Mouse (Mus musculus) forebrain, embryonic 14.5 days (tissue): ENCODE results near the gene Tmsb15l. TPM values are rescaled to one million over a fixed set of nuclear protein-coding genes. Genes with fewer than 3 reads are reported as not detected.

Experiments used
- ATAC-seq: fragments of 200-750 bp; cut with Nextera tagmentation; 2 replicates; pipeline ENCODE4 v1.8.0; 2017; ENCODE audit warnings: mild to moderate bottlenecking, moderate library complexity
- DNase-seq: peaks from one replicate; pipeline ENCODE4 v3.0.0-alpha.2; 2015; ENCODE audit warnings: low spot score
- H3K27ac ChIP-seq: fragments of 300-500 bp; sonication (generic); 2 replicates; pipeline ENCODE4 v1.5.1; 2014; ENCODE audit warnings: low read depth, mild to moderate bottlenecking, control low read depth, low read length, moderate library complexity
- H3K27me3 ChIP-seq: fragments of 300-500 bp; sonication (generic); replicated peaks from 2 replicates; pipeline ENCODE4 v1.6.1; 2014; ENCODE audit warnings: low read length, control low read depth, mixed read lengths; ENCODE audit not compliant: control insufficient read depth, insufficient read depth
- H3K36me3 ChIP-seq: fragments of 300-500 bp; sonication (generic); 2 replicates; pipeline ENCODE4 v1.6.1; 2014; ENCODE audit warnings: low read length, control low read depth; ENCODE audit not compliant: control insufficient read depth, insufficient read depth
- H3K4me1 ChIP-seq: fragments of 300-500 bp; sonication (generic); 2 replicates; pipeline ENCODE4 v1.6.1; 2014; ENCODE audit warnings: antibody characterized with exemption, low read length, control low read depth; ENCODE audit not compliant: control insufficient read depth, insufficient read depth
- H3K4me2 ChIP-seq: fragments of 300-500 bp; sonication (generic); 2 replicates; pipeline ENCODE4 v1.6.1; 2014; ENCODE audit warnings: mild to moderate bottlenecking, control low read depth, low read length
- H3K4me3 ChIP-seq: fragments of 300-500 bp; sonication (generic); 2 replicates; pipeline ENCODE4 v1.5.1; 2014; ENCODE audit warnings: low read depth, low read length, control low read depth
- H3K9ac ChIP-seq: fragments of 300-500 bp; sonication (generic); 2 replicates; pipeline ENCODE4 v1.6.1; 2014; ENCODE audit warnings: mild to moderate bottlenecking, low read length, control low read depth, moderate library complexity
- H3K9me3 ChIP-seq: fragments of 300-500 bp; sonication (generic); replicated peaks from 2 replicates; pipeline ENCODE4 v1.6.1; 2016; ENCODE audit warnings: low read length, control low read depth, mixed read lengths; ENCODE audit not compliant: control insufficient read depth
- whole genome bisulfite sequencing: fragments of 180-500 bp; shearing (Covaris S2); extraction: QIAGEN DNeasy Blood & Tissue Kit; methylation state at CpG from one replicate; pipeline ENCODE4 v1.1.7; 2014; 5-methylcytosine and 5-hydroxymethylcytosine counted together
- polyA plus RNA-seq: library from polyadenylated mRNA; unstranded; fragments of >200 nt; fragmentation: Nextera tagmentation; extraction: Ambion mirVana; gene quantifications from 2 replicates; pipeline ENCODE4 v1.2.1, GENCODE M21; 2014

Gene Tmsb15l
- polyA plus RNA-seq = 10.8 and 11.9 TPM in 2 replicates

GRCm38 (mm10) chrX:136976424-136977084 lies at the start of gene Tmsb15l, which contains the start of gene Tmsb15b1:
Gene Tmsb15l (minus strand): TSS chrX:136976869.
Gene Tmsb15b1 (minus strand): TSS chrX:136976874.
- Histone ChIP-seq H3K4me3 (peak within 1 kb of the TSS; percentile 35), H3K4me1 (no peaks in the 10 kb centered on the region), H3K9me3 (no peaks in the 10 kb centered on the region), H3K9ac (peak within 1 kb of the TSS; percentile 47; the same call in 1 of the 2 replicates), H3K36me3 (no peaks in the 10 kb centered on the region), H3K27ac (no peak within 1 kb of the TSS), H3K4me2 (peak within 1 kb of the TSS; percentile 48), H3K27me3 (no peaks in the 10 kb centered on the region)
- ATAC-seq (peak; percentile 100), DNase-seq (peak; percentile 89)
- 44% methylated on average over 15 of the region's 15 CpGs for WGBS

- H3K4me2 ChIP-seq = no peak overlapping the region
- ATAC-seq (peak; percentile 55; the same call in 1 of the 2 replicates), DNase-seq (peak; percentile 79)
- H3K27ac ChIP-seq = no peak overlapping the region
- 24% methylated on average over 1 of the region's 1 CpGs for WGBS
- no peak overlapping the region for H3K4me3 ChIP-seq
- H3K27me3 ChIP-seq = no peaks in the 10 kb centered on the region
- no peaks in the 10 kb centered on the region for H3K36me3 ChIP-seq
- H3K9me3 ChIP-seq = no peaks in the 10 kb centered on the region
- no peaks in the 10 kb centered on the region for H3K4me1 ChIP-seq
- no peak overlapping the region for H3K9ac ChIP-seq
Observed at GRCm38 (mm10) chrX:137019310-137019709, 42.6 kb upstream of the Tmsb15l start.

DNA sequence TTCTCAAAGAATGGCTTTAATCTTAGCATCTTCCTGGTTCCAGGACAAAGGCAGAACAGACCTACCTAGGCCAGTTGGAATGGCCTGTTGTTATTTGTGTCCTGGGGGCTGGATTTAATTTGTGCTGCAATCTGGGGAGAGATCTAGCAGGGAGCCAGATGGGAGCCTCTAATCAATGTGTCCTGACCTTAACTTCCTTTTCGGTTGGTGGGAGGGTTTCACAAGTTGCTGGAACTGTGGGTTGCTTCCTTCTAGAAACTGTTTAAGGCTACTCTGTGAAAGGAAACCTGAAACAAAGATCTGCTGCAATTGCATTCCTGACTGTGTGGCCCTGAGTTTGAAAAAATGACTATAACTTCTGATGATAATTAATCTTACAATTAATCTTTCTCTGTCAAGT lies 41.0 kb upstream of the Tmsb15l start:
- no peaks in the 10 kb centered on the region for H3K27me3 ChIP-seq
- no peaks in the 10 kb centered on the region for H3K36me3 ChIP-seq
- 84% methylated on average over 1 of the region's 1 CpGs for WGBS
- DNase-seq (no peak), ATAC-seq (no peak)
- no peaks in the 10 kb centered on the region for H3K4me1 ChIP-seq
- H3K4me2 ChIP-seq = no peak overlapping the region
- no peaks in the 10 kb centered on the region for H3K9me3 ChIP-seq
- H3K9ac ChIP-seq = no peak overlapping the region
- no peak overlapping the region for H3K27ac ChIP-seq
- H3K4me3 ChIP-seq = no peak overlapping the region

GRCm38 (mm10) chrX:137015099-137015709 lies 38.5 kb upstream of the Tmsb15l start:
- no peak overlapping the region for H3K4me2 ChIP-seq
- no peak overlapping the region for H3K4me3 ChIP-seq
- H3K9me3 ChIP-seq = no peaks in the 10 kb centered on the region
- H3K9ac ChIP-seq = no peak overlapping the region
- no peaks in the 10 kb centered on the region for H3K4me1 ChIP-seq
- WGBS = 58% methylated on average over 6 of the region's 6 CpGs
- H3K27me3 ChIP-seq = no peaks in the 10 kb centered on the region
- peak; percentile 67 for ATAC-seq
- peak; percentile 85 for DNase-seq
- no peak overlapping the region for H3K27ac ChIP-seq
- H3K36me3 ChIP-seq = no peaks in the 10 kb centered on the region

GRCm38 (mm10) chrX:136996256-136996655 lies 19.6 kb upstream of the Tmsb15l start:
- H3K27me3 ChIP-seq = no peaks in the 10 kb centered on the region
- no peaks in the 10 kb centered on the region; the same call in 1 of the 2 replicates for H3K4me1 ChIP-seq
- no peaks in the 10 kb centered on the region for H3K9me3 ChIP-seq
- H3K9ac ChIP-seq = no peak overlapping the region
- ATAC-seq (no peak), DNase-seq (no peak)
- WGBS = 84% methylated on average over 2 of the region's 2 CpGs
- H3K27ac ChIP-seq = no peak overlapping the region
- H3K36me3 ChIP-seq = peaks cover 8% of the 10 kb centered on the region; the same call in 1 of the 2 replicates
- no peak overlapping the region for H3K4me3 ChIP-seq
- no peak overlapping the region for H3K4me2 ChIP-seq

DNA sequence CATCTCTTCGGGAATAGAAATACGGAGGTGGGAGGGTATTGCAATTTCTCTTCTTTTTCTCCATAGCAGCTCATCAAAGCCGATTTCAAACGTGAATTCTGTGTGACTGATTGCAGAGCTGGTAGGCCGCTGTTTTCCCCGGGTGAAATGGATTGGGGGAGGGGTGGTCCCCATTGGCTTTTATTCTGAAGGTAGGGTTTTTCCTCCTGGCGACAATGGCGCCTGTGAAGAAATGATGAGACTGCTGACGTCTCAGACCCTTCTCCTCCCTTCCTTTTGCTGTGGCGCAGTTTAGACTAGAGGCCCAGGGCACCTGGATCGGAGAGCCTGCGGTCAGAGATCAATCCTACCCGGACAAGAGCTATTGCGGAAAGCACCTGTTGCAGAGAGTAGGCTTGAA lies 17.0 kb upstream of the Tmsb15l start:
- Histone ChIP-seq H3K4me3 (peak overlapping the region; percentile 45), H3K27ac (peak overlapping the region; percentile 90), H3K4me1 (no peaks in the 10 kb centered on the region; the same call in 1 of the 2 replicates), H3K36me3 (peaks cover 8% of the 10 kb centered on the region; the same call in 1 of the 2 replicates), H3K4me2 (peak overlapping the region; percentile 48), H3K9me3 (no peaks in the 10 kb centered on the region), H3K27me3 (no peaks in the 10 kb centered on the region), H3K9ac (peak overlapping the region; percentile 68)
- DNase-seq (peak; percentile 51), ATAC-seq (peak; percentile 24; the same call in 1 of the 2 replicates)
- WGBS = 32% methylated on average over 14 of the region's 14 CpGs

- no peaks in the 10 kb centered on the region for H3K9me3 ChIP-seq
- DNase-seq (peak; percentile 95), ATAC-seq (peak; percentile 99)
- no peaks in the 10 kb centered on the region for H3K27me3 ChIP-seq
- peak within 1 kb of the TSS; percentile 68 for H3K9ac ChIP-seq
- H3K4me3 ChIP-seq = peak within 1 kb of the TSS; percentile 45
- WGBS = 28% methylated on average over 26 of the region's 26 CpGs
- peak within 1 kb of the TSS; percentile 90 for H3K27ac ChIP-seq
- no peaks in the 10 kb centered on the region; the same call in 1 of the 2 replicates for H3K4me1 ChIP-seq
- H3K4me2 ChIP-seq = peak within 1 kb of the TSS; percentile 48
- H3K36me3 ChIP-seq = peaks cover 8% of the 10 kb centered on the region; the same call in 1 of the 2 replicates
Observed at GRCm38 (mm10) chrX:136992978-136993547, 16.4 kb upstream of the Tmsb15l start, which contains the start of gene Zcchc18. Gene Zcchc18 (plus strand): TSS chrX:136993155.

GRCm38 (mm10) chrX:136992191-136992965 lies 15.7 kb upstream of the Tmsb15l start:
- Histone ChIP-seq H3K4me3 (peak overlapping the region; percentile 45), H3K27ac (peak overlapping the region; percentile 90; the same call in 1 of the 2 replicates), H3K4me1 (no peaks in the 10 kb centered on the region; the same call in 1 of the 2 replicates), H3K9ac (peak overlapping the region; percentile 68), H3K9me3 (no peaks in the 10 kb centered on the region), H3K36me3 (peaks cover 8% of the 10 kb centered on the region; the same call in 1 of the 2 replicates), H3K27me3 (no peaks in the 10 kb centered on the region), H3K4me2 (peak overlapping the region; percentile 48)
- DNase-seq (peak; percentile 50), ATAC-seq (peak; percentile 53)
- 34% methylated on average over 19 of the region's 19 CpGs for WGBS
